Mouse (Mus musculus): ENCODE results near the gene Pik3ap1. TPM values are rescaled to one million over a fixed set of nuclear protein-coding genes. Genes with fewer than 3 reads are reported as not detected.
A peak's percentile ranks its signal among the peaks of the same experiment; 100 is the strongest.
"Not testable (repeated sequence)": the region's sequence is repeated elsewhere in the genome, so short reads cannot be mapped to it uniquely, and the experiment has no call there.

Pik3ap1 gene
- polyA plus RNA-seq, 1 experiment from 2014 or later: 2.6 TPM

GRCm38 (mm10) chr19:41317315-41318095 is 67.4 kb downstream of the Pik3ap1 start:
- no peak overlapping the region for H3K4me2 ChIP-seq
- no peak overlapping the region for H3K27ac ChIP-seq
- WGBS: 28% methylated on average over 11 of the region's 11 CpGs
- no peaks in the 10 kb centered on the region for H3K36me3 ChIP-seq (replicated peaks)
- H3K4me1 ChIP-seq: peaks cover 8% of the 10 kb centered on the region
- no peak overlapping the region for H3K4me3 ChIP-seq (replicated peaks)
- no peak overlapping the region for H3K9ac ChIP-seq
- ATAC-seq (ENCODE audit: low FRiP score): peak; percentile 53; the same call in 1 of the 2 replicates
- peaks cover 4% of the 10 kb centered on the region; the same call in 1 of the 2 replicates for H3K27me3 ChIP-seq
- H3K9me3 ChIP-seq: no peaks in the 10 kb centered on the region

- Histone ChIP-seq H3K27ac (no peak overlapping the region), H3K4me3 (replicated peaks) (no peak overlapping the region), H3K4me2 (no peak overlapping the region), H3K27me3 (peaks cover 2% of the 10 kb centered on the region; the same call in 1 of the 2 replicates), H3K36me3 (replicated peaks) (no peaks in the 10 kb centered on the region), H3K9me3 (no peaks in the 10 kb centered on the region), H3K9ac (no peak overlapping the region), H3K4me1 (peaks cover 14% of the 10 kb centered on the region)
- WGBS: 90% methylated on average over 7 of the region's 7 CpGs
- no peak for ATAC-seq (ENCODE audit: low FRiP score)
Observed at GRCm38 (mm10) chr19:41314696-41315095, 70.2 kb downstream of the Pik3ap1 start.

DNA sequence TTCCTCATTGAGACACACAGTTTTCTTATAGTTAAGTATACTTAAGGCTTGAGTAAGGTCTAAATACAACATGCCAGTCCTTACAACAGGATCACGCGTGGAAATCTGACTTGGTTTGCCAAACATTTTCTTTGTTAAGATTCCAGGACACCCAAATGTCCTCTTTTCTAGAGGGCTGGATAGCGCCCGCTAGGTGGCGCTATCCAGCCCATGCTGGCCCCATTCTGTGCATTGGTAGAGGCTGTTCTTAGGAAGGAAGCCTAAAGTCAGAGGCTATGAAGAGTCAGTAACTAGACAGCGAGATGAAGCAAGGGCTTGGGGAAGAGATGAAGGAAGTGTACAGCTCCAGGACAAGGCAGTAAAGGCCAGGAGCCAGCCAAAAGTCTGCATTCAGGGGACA is 71.2 kb downstream of the Pik3ap1 start:
- WGBS: 22% methylated on average over 6 of the region's 6 CpGs
- Histone ChIP-seq H3K4me3 (replicated peaks) (no peak overlapping the region), H3K4me1 (peaks cover 14% of the 10 kb centered on the region), H3K27me3 (no peaks in the 10 kb centered on the region), H3K9me3 (no peaks in the 10 kb centered on the region), H3K9ac (no peak overlapping the region), H3K4me2 (no peak overlapping the region), H3K27ac (no peak overlapping the region), H3K36me3 (replicated peaks) (no peaks in the 10 kb centered on the region)
- ATAC-seq (ENCODE audit: low FRiP score): no peak

GRCm38 (mm10) chr19:41312587-41312986 is 72.3 kb downstream of the Pik3ap1 start:
- H3K27ac ChIP-seq; H3K4me1 ChIP-seq; H3K9me3 ChIP-seq; ATAC-seq (ENCODE audit: low FRiP score); H3K4me2 ChIP-seq; H3K4me3 ChIP-seq (replicated peaks); H3K27me3 ChIP-seq; H3K9ac ChIP-seq; H3K36me3 ChIP-seq (replicated peaks): not testable (repeated sequence)
- WGBS: 92% methylated on average over 7 of the region's 8 CpGs

- Histone ChIP-seq H3K4me3 (replicated peaks) (no peak overlapping the region), H3K4me1 (peaks cover 6% of the 10 kb centered on the region), H3K9me3 (no peaks in the 10 kb centered on the region), H3K4me2 (no peak overlapping the region), H3K27me3 (no peaks in the 10 kb centered on the region), H3K36me3 (replicated peaks) (no peaks in the 10 kb centered on the region), H3K27ac (no peak overlapping the region), H3K9ac (no peak overlapping the region)
- no peak for ATAC-seq (ENCODE audit: low FRiP score)
- WGBS: 86% methylated on average over 4 of the region's 4 CpGs
Observed at GRCm38 (mm10) chr19:41312027-41312426, 72.9 kb downstream of the Pik3ap1 start.

- WGBS: 23% methylated on average over 20 of the region's 20 CpGs
Observed at GRCm38 (mm10) chr19:41310971-41311703, 73.8 kb downstream of the Pik3ap1 start.

DNA sequence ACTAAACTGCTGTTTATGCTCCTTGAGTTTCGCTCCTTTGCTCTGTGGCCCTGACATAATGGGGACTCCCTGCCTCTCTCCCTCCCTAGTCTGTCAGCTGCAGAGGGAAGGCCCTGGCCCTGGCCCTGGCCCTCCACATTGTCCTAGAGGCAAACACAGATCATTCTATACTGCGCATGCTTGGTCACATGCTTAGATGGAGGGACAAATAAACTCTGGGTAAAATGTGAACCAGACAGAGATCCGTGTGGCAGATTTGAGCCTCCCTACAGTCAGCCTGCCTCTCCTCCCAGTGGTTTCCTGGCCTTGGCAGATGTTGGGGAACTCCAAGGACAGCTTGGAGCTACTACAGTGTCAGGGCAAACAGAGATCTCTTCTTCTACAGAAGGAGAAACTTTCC is 81.0 kb downstream of the Pik3ap1 start:
- H3K9ac ChIP-seq: no peak overlapping the region
- WGBS: 68% methylated on average over 3 of the region's 3 CpGs
- no peak for ATAC-seq (ENCODE audit: low FRiP score)
- H3K4me1 ChIP-seq: no peaks in the 10 kb centered on the region
- no peaks in the 10 kb centered on the region for H3K9me3 ChIP-seq
- H3K36me3 ChIP-seq (replicated peaks): no peaks in the 10 kb centered on the region
- no peak overlapping the region for H3K4me2 ChIP-seq
- no peak overlapping the region for H3K4me3 ChIP-seq (replicated peaks)
- H3K27me3 ChIP-seq: no peaks in the 10 kb centered on the region
- H3K27ac ChIP-seq: no peak overlapping the region

More at GRCm38 (mm10) chr19:41310971-41311703, 73.8 kb downstream of the Pik3ap1 start:
- Histone ChIP-seq H3K9ac (no peak overlapping the region), H3K4me3 (replicated peaks) (peak overlapping the region; percentile 25), H3K27me3 (no peaks in the 10 kb centered on the region), H3K36me3 (replicated peaks) (no peaks in the 10 kb centered on the region), H3K27ac (no peak overlapping the region), H3K9me3 (no peaks in the 10 kb centered on the region), H3K4me2 (peak overlapping the region; percentile 51), H3K4me1 (peaks cover 6% of the 10 kb centered on the region)
- ATAC-seq (ENCODE audit: low FRiP score): peak; percentile 71

DNA sequence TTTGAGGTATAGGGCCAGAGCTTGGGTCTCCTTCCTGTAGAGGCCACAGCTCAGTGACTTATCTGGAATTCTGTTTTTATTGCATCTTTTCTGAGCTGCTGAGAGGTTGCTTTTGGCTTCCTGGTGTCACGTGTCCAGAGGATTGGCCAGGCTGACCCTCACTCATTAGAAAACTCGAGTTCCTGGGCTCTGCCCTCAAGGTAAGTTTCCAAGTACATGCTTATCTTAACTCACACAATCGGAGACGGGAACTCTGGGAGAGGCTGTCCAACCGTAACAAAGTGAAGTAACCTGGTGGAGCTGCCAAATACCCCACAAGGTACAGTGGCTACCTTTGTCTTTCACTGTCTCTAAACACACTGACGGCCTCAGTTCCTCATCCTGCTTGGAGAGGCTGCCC is 81.5 kb downstream of the Pik3ap1 start:
- WGBS: 77% methylated on average over 6 of the region's 6 CpGs
- H3K36me3 ChIP-seq (replicated peaks): no peaks in the 10 kb centered on the region
- H3K4me1 ChIP-seq: no peaks in the 10 kb centered on the region
- no peak overlapping the region for H3K4me3 ChIP-seq (replicated peaks)
- no peak overlapping the region for H3K9ac ChIP-seq
- H3K4me2 ChIP-seq: no peak overlapping the region
- no peaks in the 10 kb centered on the region for H3K9me3 ChIP-seq
- no peak overlapping the region for H3K27ac ChIP-seq
- H3K27me3 ChIP-seq: no peaks in the 10 kb centered on the region
- ATAC-seq (ENCODE audit: low FRiP score): no peak

GRCm38 (mm10) chr19:41301856-41302255 is 83.0 kb downstream of the Pik3ap1 start:
- Histone ChIP-seq H3K9me3 (no peaks in the 10 kb centered on the region), H3K36me3 (replicated peaks) (no peaks in the 10 kb centered on the region), H3K4me1 (no peaks in the 10 kb centered on the region), H3K27ac (no peak overlapping the region), H3K4me3 (replicated peaks) (no peak overlapping the region), H3K9ac (no peak overlapping the region), H3K4me2 (no peak overlapping the region), H3K27me3 (no peaks in the 10 kb centered on the region)
- 83% methylated on average over 6 of the region's 6 CpGs for WGBS
- no peak for ATAC-seq (ENCODE audit: low FRiP score)

DNA sequence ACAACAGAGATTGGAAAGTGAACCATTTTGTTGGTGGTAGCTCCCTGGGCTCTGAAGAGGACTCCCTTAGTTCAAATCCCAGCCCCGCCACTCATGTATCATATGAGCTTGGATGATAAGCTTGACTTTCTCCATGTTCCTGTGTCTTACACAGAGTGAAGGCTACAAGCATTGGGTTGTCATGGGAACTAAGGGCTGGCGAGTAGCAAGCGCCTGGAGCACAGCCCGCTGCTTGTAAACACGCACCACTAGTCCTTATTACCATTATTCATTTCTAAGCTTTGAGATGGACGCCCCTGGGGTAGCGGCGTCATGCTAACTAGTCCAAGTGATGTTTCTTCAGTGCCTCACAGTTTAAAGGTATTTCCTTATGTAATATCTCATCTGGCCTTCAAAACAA is 85.5 kb downstream of the Pik3ap1 start:
- Histone ChIP-seq H3K27ac (no peak overlapping the region), H3K4me3 (replicated peaks) (no peak overlapping the region), H3K4me1 (no peaks in the 10 kb centered on the region), H3K4me2 (no peak overlapping the region), H3K27me3 (no peaks in the 10 kb centered on the region), H3K36me3 (replicated peaks) (no peaks in the 10 kb centered on the region), H3K9ac (no peak overlapping the region), H3K9me3 (no peaks in the 10 kb centered on the region)
- WGBS: 82% methylated on average over 8 of the region's 8 CpGs
- no peak for ATAC-seq (ENCODE audit: low FRiP score)

DNA sequence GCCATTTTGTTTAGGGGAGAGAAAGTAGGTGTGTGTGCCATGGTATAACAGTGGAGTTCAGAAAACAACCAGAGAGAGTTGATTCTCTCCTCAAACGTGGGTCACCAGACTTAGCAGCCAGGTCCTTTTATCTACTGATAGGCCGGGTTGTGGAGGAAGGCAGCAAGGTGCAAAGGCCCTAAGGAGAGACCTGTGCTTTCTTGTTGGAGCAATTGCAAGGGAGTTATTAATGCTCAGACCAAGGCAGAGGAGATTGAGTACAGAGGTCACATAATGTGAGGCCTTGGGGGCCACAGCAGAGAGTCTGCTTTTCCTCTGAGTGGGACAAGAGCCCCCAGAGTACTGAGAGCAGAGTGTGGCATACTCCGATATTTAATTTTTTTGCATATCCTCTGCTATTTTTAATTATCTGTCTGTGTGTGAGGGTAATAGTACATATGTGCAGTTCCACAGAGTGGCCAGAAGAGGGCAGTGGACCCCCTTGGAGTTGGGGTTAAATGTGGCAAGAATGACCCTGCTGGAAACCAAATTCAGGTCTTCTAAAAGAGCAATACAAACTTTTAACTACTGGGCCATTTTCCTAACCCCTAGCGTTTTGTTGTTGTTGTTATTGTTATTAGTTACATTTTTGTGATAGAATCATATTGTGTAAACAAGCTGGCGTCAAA is 93.8 kb downstream of the Pik3ap1 start:
- Histone ChIP-seq H3K27me3 (peaks cover 4% of the 10 kb centered on the region; the same call in 1 of the 2 replicates), H3K4me1 (no peaks in the 10 kb centered on the region), H3K9ac (no peak overlapping the region), H3K4me3 (replicated peaks) (no peak overlapping the region), H3K9me3 (no peaks in the 10 kb centered on the region), H3K27ac (no peak overlapping the region), H3K36me3 (replicated peaks) (no peaks in the 10 kb centered on the region), H3K4me2 (no peak overlapping the region)
- ATAC-seq (ENCODE audit: low FRiP score): no peak
- WGBS: 60% methylated on average over 5 of the region's 5 CpGs

GRCm38 (mm10) chr19:41288568-41288967 is 96.3 kb downstream of the Pik3ap1 start:
- Histone ChIP-seq H3K27ac (no peak overlapping the region), H3K9me3 (no peaks in the 10 kb centered on the region), H3K27me3 (peaks cover 4% of the 10 kb centered on the region; the same call in 1 of the 2 replicates), H3K4me3 (replicated peaks) (no peak overlapping the region), H3K36me3 (replicated peaks) (no peaks in the 10 kb centered on the region), H3K4me1 (no peaks in the 10 kb centered on the region; the same call in 1 of the 2 replicates), H3K4me2 (no peak overlapping the region), H3K9ac (no peak overlapping the region)
- WGBS: 70% methylated on average over 6 of the region's 6 CpGs
- ATAC-seq (ENCODE audit: low FRiP score): no peak

Data from forebrain, embryonic 12.5 days (tissue).